Mouse (Mus musculus) liver, postnatal 0 days (tissue): ENCODE measurements around the gene Rbm11.

Experiments used
- CTCF ChIP-seq: sonication (generic); IDR thresholded peaks from 2 replicates; pipeline ENCODE4 v1.5.1; 2016; ENCODE audit warnings: antibody characterized with exemption, low read depth
- EP300 ChIP-seq: IDR thresholded peaks from 2 replicates; pipeline ENCODE4 v1.6.1; 2016; ENCODE audit warnings: antibody characterized with exemption, low read depth, mild to moderate bottlenecking

DNA sequence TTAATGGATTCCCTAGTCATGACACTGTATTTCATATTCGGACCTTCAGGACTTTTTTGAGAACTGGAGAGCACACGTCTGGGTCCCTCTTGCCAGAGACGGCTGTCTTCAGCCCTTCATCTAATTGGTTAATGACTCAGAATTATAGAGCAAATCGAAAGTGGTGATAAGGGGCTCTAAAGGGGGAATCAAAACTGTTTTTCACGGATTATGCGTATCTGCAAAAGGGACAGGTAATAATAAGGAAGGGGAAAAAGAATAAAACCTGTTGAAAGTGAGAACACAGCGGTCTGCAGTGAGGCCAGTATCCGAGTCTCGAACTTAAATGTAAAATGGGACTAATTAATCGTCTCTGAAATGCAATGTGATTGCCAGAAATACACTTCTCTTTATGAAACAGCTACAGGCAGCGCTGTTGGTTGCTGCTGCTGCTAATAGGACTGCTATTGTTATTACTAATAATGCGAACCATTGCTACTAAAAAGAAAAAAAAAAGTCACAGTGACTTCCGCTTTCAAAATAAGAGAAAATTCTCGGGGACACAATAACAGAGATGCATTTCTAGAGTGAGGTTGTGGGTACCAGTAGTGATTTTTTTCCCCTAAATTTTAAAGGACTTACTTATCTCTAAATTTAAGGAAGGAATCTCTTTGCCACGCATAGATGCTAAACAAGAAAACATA is 998 bp downstream of the Rbm11 start:
- no peak for TF ChIP-seq CTCF
- TF ChIP-seq EP300, result no peak
